Mouse (Mus musculus) left cerebral cortex, postnatal 10 days (tissue): ENCODE results near the gene Erg28. TPM values are rescaled to one million over a fixed set of nuclear protein-coding genes. Genes with fewer than 3 reads are reported as not detected.

Experiments
- total RNA-seq, 2 experiments: library from RNA; stranded (reverse); gene quantifications; 2 replicates each; pipeline ENCODE4 v1.2.3; 2021

Erg28 gene
- total RNA-seq, 2 experiments from 2014 or later, result 60.5 to 65.9 TPM

Other genes with a start within 250 kb of the Erg28 start
- 10 to 100 TPM; 28.2 to 39.7 TPM for gene Jdp2, start 225.5 kb downstream of the Erg28 start, total RNA-seq
- gene Batf, start 137.9 kb downstream of the Erg28 start, total RNA-seq, result under 1 TPM; 0.36 to 0.51 TPM
- 1 to 10 TPM; 2.5 to 3.5 TPM for gene Flvcr2, start 78.0 kb downstream of the Erg28 start, total RNA-seq
- gene Ttll5, start 109 bp upstream of the Erg28 start, total RNA-seq, result 10 to 100 TPM; 29.7 to 38.6 TPM